Mouse (Mus musculus) heart, adult 2 months (tissue): Measurements from ENCODE around the gene Ptma.

ENCODE experiments used
- CTCF ChIP-seq: fragments of 200-600 bp; IDR thresholded peaks from 2 replicates; pipeline ENCODE4 v1.8.1; 2022; ENCODE audit warnings: antibody characterized with exemption, mild to moderate bottlenecking, moderate library complexity
- POLR2A ChIP-seq: fragments of 200-500 bp; IDR thresholded peaks from 2 replicates; pipeline ENCODE4 v1.6.1; 2011; ENCODE audit warnings: mild to moderate bottlenecking, low read depth, low read length, control low read depth; ENCODE audit not compliant: insufficient read depth

DNA sequence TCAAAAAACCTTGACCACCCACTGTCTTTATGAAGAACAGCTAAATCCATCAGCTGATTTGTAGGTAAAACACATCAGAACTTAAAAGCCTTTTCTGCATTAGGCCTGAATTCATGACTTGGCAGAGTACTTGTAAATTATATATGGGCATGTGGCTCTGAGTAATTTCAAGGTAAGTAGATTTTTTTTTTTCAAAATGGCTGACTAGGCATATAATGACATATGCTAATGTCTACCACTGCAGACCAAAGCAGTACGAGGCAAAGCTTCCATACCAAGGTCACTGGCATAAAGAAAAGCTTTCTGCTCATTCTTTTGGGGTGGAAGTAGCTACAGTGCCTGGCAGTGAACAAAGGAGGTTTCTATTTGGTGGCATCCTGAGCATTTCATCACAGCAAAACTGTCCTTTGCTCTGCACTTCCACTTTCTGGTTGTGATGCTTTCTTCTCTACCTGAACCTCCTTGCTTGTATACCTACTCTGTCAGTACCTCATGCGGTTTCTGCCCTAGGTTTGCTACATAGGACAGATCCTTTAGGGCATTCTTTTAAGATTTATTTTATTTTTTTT lies 42.9 kb downstream of the Ptma start:
- TF ChIP-seq CTCF: no peak
- TF ChIP-seq POLR2A: no peak
